Mouse (Mus musculus) heart, adult 2 months (tissue): Measurements from ENCODE around the gene Spindoc. TPM values are rescaled to one million over a fixed set of nuclear protein-coding genes. Genes with fewer than 3 reads are reported as not detected.

Source experiments
- DNase-seq, 2 experiments: peaks; one replicate each; pipeline ENCODE4 v3.0.0; 2021
- H3K27ac ChIP-seq: fragments of 200-600 bp; 2 replicates; pipeline ENCODE4 v1.8.1; 2022
- H3K27me3 ChIP-seq: fragments of 200-500 bp; 2 replicates; pipeline ENCODE4 v1.6.1; 2012; ENCODE audit warnings: mild to moderate bottlenecking, low read length, inconsistent platforms, mixed read lengths; ENCODE audit not compliant: control insufficient read depth, insufficient read depth
- H3K36me3 ChIP-seq: fragments of 200-500 bp; 2 replicates; pipeline ENCODE4 v1.6.1; 2012; ENCODE audit warnings: low read length, inconsistent platforms; ENCODE audit not compliant: control insufficient read depth, insufficient read depth
- H3K4me1 ChIP-seq: fragments of 200-500 bp; 2 replicates; pipeline ENCODE4 v1.6.1; 2011; ENCODE audit warnings: low read length; ENCODE audit not compliant: control insufficient read depth, insufficient read depth
- H3K4me3 ChIP-seq: fragments of 200-600 bp; 2 replicates; pipeline ENCODE4 v1.8.1; 2022
- H3K79me2 ChIP-seq: fragments of 200-500 bp; replicated peaks from 2 replicates; pipeline ENCODE4 v1.6.1; 2012; ENCODE audit warnings: mild to moderate bottlenecking, inconsistent platforms, low read length, moderate library complexity, mixed read lengths; ENCODE audit not compliant: control insufficient read depth, insufficient read depth
- H3K9ac ChIP-seq: fragments of 200-500 bp; 2 replicates; pipeline ENCODE4 v1.6.1; 2012; ENCODE audit warnings: low read depth, mild to moderate bottlenecking, control low read depth, inconsistent platforms, low read length, mixed read lengths
- CTCF ChIP-seq: fragments of 200-600 bp; IDR thresholded peaks from 2 replicates; pipeline ENCODE4 v1.8.1; 2022; ENCODE audit warnings: antibody characterized with exemption, mild to moderate bottlenecking, moderate library complexity
- EP300 ChIP-seq: fragments of 200-500 bp; IDR thresholded peaks from 2 replicates; pipeline ENCODE4 v1.6.1; 2011; ENCODE audit warnings: low read depth, low read length, control low read depth; ENCODE audit not compliant: insufficient read depth
- POLR2A ChIP-seq: fragments of 200-500 bp; IDR thresholded peaks from 2 replicates; pipeline ENCODE4 v1.6.1; 2011; ENCODE audit warnings: mild to moderate bottlenecking, low read depth, low read length, control low read depth; ENCODE audit not compliant: insufficient read depth
- WGBS: fragments of 180-500 bp; shearing (Covaris S2); methylation state at CpG from one replicate; pipeline ENCODE4 v1.1.7; 2018; 5-methylcytosine and 5-hydroxymethylcytosine counted together
- intact Hi-C: fragments of 180-260 bp; cut with DNase I; formaldehyde crosslinking; loops from one replicate; pipeline ENCODE4 v1.15.1; 2025
- polyA plus RNA-seq: library from polyadenylated mRNA; depleted of rRNA; stranded (reverse); fragments of >200 nt; gene quantifications from 2 replicates; pipeline ENCODE4 v1.2.3, GENCODE M21; 2012
- total RNA-seq, 2 experiments: library from RNA; stranded (reverse); gene quantifications; 2 replicates each; pipeline ENCODE4 v1.2.3; 2021

Gene Spindoc
- total and polyA plus RNA-seq, 3 experiments, result 11.6 to 14.0 (median 12.4) TPM

DNA sequence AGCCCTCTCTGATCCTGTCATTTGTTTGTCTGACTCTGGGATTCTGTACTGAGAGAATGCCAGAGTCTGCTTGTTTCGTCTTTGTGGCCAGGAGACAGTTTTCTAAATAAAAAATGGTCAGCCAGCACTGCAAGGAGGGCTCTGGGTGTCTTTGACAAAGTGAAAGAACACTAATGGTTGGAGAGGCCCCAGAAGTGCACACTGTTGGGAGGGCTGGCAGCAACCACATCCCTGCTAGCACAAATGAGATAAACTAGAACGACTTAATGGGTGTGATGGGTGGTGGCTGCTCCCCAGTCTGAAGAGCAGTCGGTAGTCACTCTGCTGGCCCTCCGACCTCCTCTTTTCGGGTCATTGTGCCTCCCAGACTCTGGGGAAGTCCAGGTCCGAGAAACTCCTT, 36.3 kb upstream of the Spindoc start:
- H3K4me1 ChIP-seq, result peaks cover 10% of the 10 kb centered on the region
- no peaks in the 10 kb centered on the region for H3K27me3 ChIP-seq
- intact Hi-C loops, result no loop called here
- H3K36me3 ChIP-seq, result no peaks in the 10 kb centered on the region
- no peak overlapping the region for H3K9ac ChIP-seq
- H3K4me3 ChIP-seq, result no peak overlapping the region
- 0 out of 2 replicates have a peak, but pooled peaks cover 1% of the 10 kb centered on the region for H3K79me2 ChIP-seq
- no peak for DNase-seq
- 36% methylated on average over 6 of the region's 6 CpGs for WGBS
- no peak for TF ChIP-seq EP300
- TF ChIP-seq CTCF, result no peak
- no peak for TF ChIP-seq POLR2A
- peak overlapping the region; percentile 9 for H3K27ac ChIP-seq

DNA sequence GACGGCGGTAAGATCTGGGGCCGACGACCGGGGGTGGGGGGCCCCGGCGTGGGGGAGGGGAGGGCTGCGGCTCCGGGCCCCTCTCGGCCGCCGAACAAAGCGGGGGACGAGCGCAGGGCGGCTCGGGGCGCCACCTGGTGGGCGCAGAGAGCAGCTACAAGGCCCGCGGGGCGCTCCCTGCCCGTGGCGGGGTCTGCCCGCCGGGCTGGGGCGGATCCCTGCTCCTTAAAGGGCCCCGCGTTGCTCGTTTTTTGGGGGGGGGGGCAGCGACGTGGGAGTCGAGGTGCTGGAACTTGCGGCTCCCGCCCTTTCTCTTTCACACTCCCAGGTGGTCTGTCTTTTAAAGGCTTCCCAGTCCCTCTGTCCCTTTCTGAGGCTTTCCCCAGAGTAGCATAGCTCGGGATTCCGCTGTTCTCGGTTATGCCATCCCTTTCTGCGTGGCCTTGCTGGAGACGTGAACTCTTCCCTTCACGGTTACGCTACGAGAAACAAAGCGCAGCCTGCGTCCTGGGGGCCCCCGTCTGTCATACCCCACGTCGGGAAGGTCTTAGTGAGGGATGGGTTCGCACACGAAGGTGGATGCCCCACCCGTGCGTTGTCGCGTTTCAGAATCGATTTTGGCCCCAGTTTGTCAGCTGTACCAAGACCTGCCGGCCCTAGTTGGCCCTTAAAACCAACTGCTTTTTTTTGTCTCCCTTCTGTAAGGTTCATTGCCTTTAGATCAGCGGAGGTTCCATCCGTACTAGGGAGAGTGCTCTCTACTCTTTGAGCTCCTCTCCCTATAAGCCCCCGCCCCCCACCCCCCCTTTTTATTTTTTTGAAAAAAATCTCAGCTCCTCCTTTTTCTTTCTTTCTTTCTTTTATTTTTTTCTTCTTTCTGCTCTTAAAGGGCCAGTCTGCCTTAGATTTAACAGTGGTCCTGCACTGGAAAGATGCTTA, 35.4 kb upstream of the Spindoc start:
- 0 out of 2 replicates have a peak, but pooled peaks have one; percentile 13 for TF ChIP-seq POLR2A
- peak; percentile 95 for TF ChIP-seq CTCF
- TF ChIP-seq EP300, result no peak
- H3K79me2 ChIP-seq, result 0 out of 2 replicates have a peak, but pooled peaks cover 1% of the 10 kb centered on the region
- no peaks in the 10 kb centered on the region for H3K27me3 ChIP-seq
- peak overlapping the region; percentile 76 for H3K9ac ChIP-seq
- intact Hi-C loops, result loop anchor here (1.0 to 2.0 kb wide), 3 partner anchors 17 to 154 kb away; partner anchors contain the start of gene Mark2
- H3K36me3 ChIP-seq, result no peaks in the 10 kb centered on the region
- peak overlapping the region; percentile 80 for H3K27ac ChIP-seq
- peak overlapping the region; percentile 68 for H3K4me3 ChIP-seq
- peak; percentile 91 to 92 for DNase-seq
- WGBS, result 1% methylated on average over 53 of the region's 59 CpGs
- H3K4me1 ChIP-seq, result peaks cover 8% of the 10 kb centered on the region

DNA sequence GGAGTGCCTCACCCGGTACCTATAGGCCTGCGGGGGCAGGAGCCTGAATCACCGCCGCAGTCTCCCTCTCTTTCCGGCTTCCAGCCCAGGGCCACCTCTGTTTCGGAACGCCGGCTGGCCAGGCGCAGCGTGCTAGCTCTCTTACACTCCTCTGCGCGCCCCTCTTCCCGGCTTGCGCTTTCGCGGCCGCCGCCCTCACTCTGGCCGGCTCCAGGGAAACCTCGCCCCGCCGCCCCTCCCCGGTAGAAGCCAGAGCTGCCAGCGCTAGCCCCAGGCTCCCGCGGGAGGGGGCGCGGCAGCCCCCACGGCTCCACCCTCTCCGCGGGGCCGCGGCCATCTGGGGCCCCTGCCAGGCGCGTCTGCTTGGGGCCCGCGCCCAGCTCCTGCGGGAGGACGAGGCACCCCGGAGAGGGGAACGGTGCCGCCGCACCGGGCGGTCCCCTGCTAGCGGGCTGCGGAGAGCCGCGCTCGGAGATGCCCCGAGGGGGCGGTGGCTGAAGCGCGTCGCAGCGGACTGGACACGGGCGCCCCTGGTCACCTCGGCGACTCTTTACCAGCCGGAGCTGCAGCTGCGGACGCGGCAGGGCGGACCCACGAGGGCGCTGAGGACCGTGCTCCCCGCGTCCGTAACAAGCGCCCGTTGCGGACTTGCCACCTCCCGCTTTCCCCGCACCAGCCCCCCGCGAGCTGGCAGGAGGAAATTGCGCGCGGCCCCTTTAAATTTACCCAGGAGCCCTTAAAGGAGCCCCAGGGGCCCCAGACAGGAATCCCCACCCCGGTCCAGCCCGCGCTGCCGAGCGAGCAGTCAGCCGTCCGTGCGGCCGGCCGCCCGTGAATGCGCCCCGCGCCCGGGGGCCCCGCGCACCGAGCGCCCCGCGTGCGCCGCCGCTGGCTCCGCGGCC, 34.3 kb upstream of the Spindoc start, which contains the start of gene 2700081O15Rik:
2700081O15Rik (plus strand) TSS at position 792 of the 902 bp plus-strand sequence.
- H3K27ac ChIP-seq, result peak within 1 kb of the TSS; percentile 95
- H3K27me3 ChIP-seq, result no peaks in the 10 kb centered on the region
- DNase-seq, result peak; percentile 88 to 90
- peak within 1 kb of the TSS; percentile 74 for H3K4me3 ChIP-seq
- TF ChIP-seq CTCF (0 out of 2 replicates have a peak, but pooled peaks have one; percentile 8), EP300 (no peak), POLR2A (no peak)
- intact Hi-C loops, result loop anchor here (1.0 to 2.0 kb wide), 3 partner anchors 16 to 76 kb away; partner anchors contain the start of gene Mark2
- 2% methylated on average over 104 of the region's 107 CpGs for WGBS
- 0 out of 2 replicates have a peak, but pooled peaks cover 1% of the 10 kb centered on the region for H3K79me2 ChIP-seq
- H3K9ac ChIP-seq, result peak within 1 kb of the TSS; percentile 76
- H3K36me3 ChIP-seq, result no peaks in the 10 kb centered on the region
- H3K4me1 ChIP-seq, result peaks cover 6% of the 10 kb centered on the region

DNA sequence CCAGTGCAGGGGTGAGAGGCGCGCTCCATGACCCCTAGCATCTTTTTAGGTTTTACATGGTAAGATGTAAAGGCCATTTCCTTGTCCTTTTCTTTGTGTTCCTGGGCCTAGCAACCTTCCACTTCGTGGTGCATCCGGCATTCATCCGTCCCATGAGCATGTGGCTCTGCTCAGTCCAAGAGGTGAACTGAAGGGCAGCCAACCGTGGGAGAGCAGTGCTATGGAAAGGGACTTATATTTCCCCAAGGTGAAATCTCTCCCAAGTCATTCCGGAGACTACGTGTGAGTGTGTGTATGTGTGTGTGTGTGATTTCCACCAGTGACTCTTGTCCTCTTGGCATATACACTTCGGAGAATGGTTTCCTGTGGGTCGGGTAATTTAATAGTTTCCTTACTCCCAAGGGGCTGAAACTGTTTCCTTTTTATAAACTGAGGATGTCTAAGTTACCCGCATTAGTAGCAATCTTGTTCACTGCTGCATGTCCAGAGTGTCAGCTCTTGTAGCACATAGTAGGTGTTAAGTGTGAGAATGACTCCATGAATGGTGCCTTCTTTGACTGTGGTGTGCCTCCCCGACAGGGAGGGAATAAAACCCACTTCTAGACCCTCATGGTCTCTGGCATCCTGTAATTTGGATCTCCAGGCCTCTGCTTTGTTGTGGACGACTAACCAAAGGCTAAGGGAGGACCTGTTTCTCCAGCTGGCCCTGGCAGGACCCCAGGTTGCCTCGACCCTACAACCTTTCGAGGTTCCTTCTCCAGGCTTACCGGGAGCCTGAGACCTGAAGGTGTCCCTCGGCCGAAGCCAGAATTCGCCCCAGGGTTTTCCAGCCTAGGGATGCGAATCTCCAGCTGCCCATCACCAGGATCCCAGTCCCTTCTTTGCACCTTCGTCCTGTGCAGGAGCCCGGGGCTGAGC, 33.4 kb upstream of the Spindoc start:
- H3K27ac ChIP-seq, result peak overlapping the region; percentile 95
- no peaks in the 10 kb centered on the region for H3K36me3 ChIP-seq
- peaks cover 6% of the 10 kb centered on the region for H3K4me1 ChIP-seq
- H3K27me3 ChIP-seq, result no peaks in the 10 kb centered on the region
- H3K9ac ChIP-seq, result peak overlapping the region; percentile 76
- intact Hi-C loops, result loop anchor here (1.0 to 2.0 kb wide), 3 partner anchors 15 to 75 kb away; partner anchors contain the start of gene Mark2
- 27% methylated on average over 22 of the region's 22 CpGs for WGBS
- peak overlapping the region; percentile 74 for H3K4me3 ChIP-seq
- TF ChIP-seq EP300, result no peak
- TF ChIP-seq POLR2A, result no peak
- TF ChIP-seq CTCF, result no peak
- DNase-seq, result no peak
- H3K79me2 ChIP-seq, result 0 out of 2 replicates have a peak, but pooled peaks cover 1% of the 10 kb centered on the region

DNA sequence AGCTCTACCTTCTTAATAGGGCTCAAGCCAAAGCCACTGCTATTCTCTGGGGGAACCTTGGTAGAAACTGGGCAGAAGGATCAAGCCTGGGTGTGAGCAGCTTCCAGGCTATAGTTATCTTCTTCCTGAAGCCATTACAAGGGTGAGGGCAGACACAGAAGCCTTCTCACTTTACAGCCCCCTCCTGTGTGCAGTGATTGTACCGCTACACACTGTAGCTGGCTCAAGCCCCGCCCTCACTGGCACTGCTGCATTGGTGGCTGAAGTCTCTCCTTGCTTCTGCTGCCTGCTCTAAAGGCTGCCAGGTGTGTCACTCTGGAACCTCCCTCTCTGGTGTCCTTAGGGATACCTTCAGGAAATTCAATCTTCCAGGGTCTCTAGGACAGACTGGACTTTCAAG, 29.6 kb upstream of the Spindoc start:
- no peaks in the 10 kb centered on the region for H3K79me2 ChIP-seq
- no peak overlapping the region for H3K4me3 ChIP-seq
- no peak for DNase-seq
- H3K27me3 ChIP-seq, result no peaks in the 10 kb centered on the region; the same call in 1 of the 2 replicates
- no peaks in the 10 kb centered on the region for H3K36me3 ChIP-seq
- H3K27ac ChIP-seq, result no peak overlapping the region
- peaks cover 3% of the 10 kb centered on the region for H3K4me1 ChIP-seq
- intact Hi-C loops, result no loop called here
- H3K9ac ChIP-seq, result no peak overlapping the region
- TF ChIP-seq POLR2A (no peak), CTCF (no peak), EP300 (no peak)
- 58% methylated on average over 2 of the region's 2 CpGs for WGBS
